Mouse (Mus musculus): ENCODE measurements around the gene Eya2. TPM values are rescaled to one million over a fixed set of nuclear protein-coding genes. Genes with fewer than 3 reads are reported as not detected.

Eya2 gene
- total and polyA plus RNA-seq, 2 experiments, result 0.28 to 0.78 TPM

GRCm38 (mm10) chr2:165554066-165554465, 40.8 kb upstream of the Eya2 start:
- Histone ChIP-seq H3K4me3 (ENCODE audit: insufficient read depth, low read depth, low read length) (no peak overlapping the region), H3K9ac (ENCODE audit: low read depth, low read length) (no peak overlapping the region), H3K36me3 (ENCODE audit: control insufficient read depth, insufficient read depth, low read length) (no peaks in the 10 kb centered on the region), H3K27ac (replicated peaks; ENCODE audit: insufficient read depth, low read depth, low read length) (no peak overlapping the region), H3K4me1 (ENCODE audit: control insufficient read depth, insufficient read depth, low read length) (no peaks in the 10 kb centered on the region), H3K27me3 (ENCODE audit: control insufficient read depth, insufficient read depth, low read length) (no peaks in the 10 kb centered on the region), H3K79me2 (ENCODE audit: control insufficient read depth, insufficient read depth, low read length) (no peaks in the 10 kb centered on the region)
- TF ChIP-seq CTCF (IDR thresholded peaks at IDR 0.05; ENCODE audit: low read depth, low read length) (no peak), POLR2A (IDR thresholded peaks at IDR 0.05; ENCODE audit: extremely low read depth, insufficient read depth, low read length) (no peak)
- WGBS, result 77% methylated on average over 9 of the region's 9 CpGs
- DNase-seq (ENCODE audit: extremely low read depth, low read depth, low spot score), result no peak

GRCm38 (mm10) chr2:165557278-165557677, 37.6 kb upstream of the Eya2 start:
- Histone ChIP-seq H3K36me3 (ENCODE audit: control insufficient read depth, insufficient read depth, low read length) (no peaks in the 10 kb centered on the region), H3K27ac (replicated peaks; ENCODE audit: insufficient read depth, low read depth, low read length) (no peak overlapping the region), H3K79me2 (ENCODE audit: control insufficient read depth, insufficient read depth, low read length) (no peaks in the 10 kb centered on the region), H3K27me3 (ENCODE audit: control insufficient read depth, insufficient read depth, low read length) (no peaks in the 10 kb centered on the region), H3K9ac (ENCODE audit: low read depth, low read length) (no peak overlapping the region), H3K4me1 (ENCODE audit: control insufficient read depth, insufficient read depth, low read length) (peaks cover 5% of the 10 kb centered on the region; the same call in 1 of the 2 replicates), H3K4me3 (ENCODE audit: insufficient read depth, low read depth, low read length) (no peak overlapping the region)
- WGBS, result 93% methylated on average over 7 of the region's 7 CpGs
- DNase-seq (ENCODE audit: extremely low read depth, low read depth, low spot score), result no peak
- TF ChIP-seq POLR2A (IDR thresholded peaks at IDR 0.05; ENCODE audit: extremely low read depth, insufficient read depth, low read length) (no peak), CTCF (IDR thresholded peaks at IDR 0.05; ENCODE audit: low read depth, low read length) (no peak)

- no peaks in the 10 kb centered on the region for H3K27me3 ChIP-seq (ENCODE audit: control insufficient read depth, insufficient read depth, low read length)
- H3K4me3 ChIP-seq (ENCODE audit: insufficient read depth, low read depth, low read length), result no peak overlapping the region
- H3K27ac ChIP-seq (replicated peaks; ENCODE audit: insufficient read depth, low read depth, low read length), result no peak overlapping the region
- DNase-seq (ENCODE audit: extremely low read depth, low read depth, low spot score), result peak; percentile 75
- no peaks in the 10 kb centered on the region for H3K79me2 ChIP-seq (ENCODE audit: control insufficient read depth, insufficient read depth, low read length)
- H3K9ac ChIP-seq (ENCODE audit: low read depth, low read length), result no peak overlapping the region
- no peak for TF ChIP-seq CTCF (IDR thresholded peaks at IDR 0.05; ENCODE audit: low read depth, low read length)
- TF ChIP-seq POLR2A (IDR thresholded peaks at IDR 0.05; ENCODE audit: extremely low read depth, insufficient read depth, low read length), result no peak
- 18% methylated on average over 11 of the region's 11 CpGs for WGBS
- peaks cover 11% of the 10 kb centered on the region for H3K4me1 ChIP-seq (ENCODE audit: control insufficient read depth, insufficient read depth, low read length)
- H3K36me3 ChIP-seq (ENCODE audit: control insufficient read depth, insufficient read depth, low read length), result no peaks in the 10 kb centered on the region
Observed at GRCm38 (mm10) chr2:165558916-165559315, 35.9 kb upstream of the Eya2 start.

DNA sequence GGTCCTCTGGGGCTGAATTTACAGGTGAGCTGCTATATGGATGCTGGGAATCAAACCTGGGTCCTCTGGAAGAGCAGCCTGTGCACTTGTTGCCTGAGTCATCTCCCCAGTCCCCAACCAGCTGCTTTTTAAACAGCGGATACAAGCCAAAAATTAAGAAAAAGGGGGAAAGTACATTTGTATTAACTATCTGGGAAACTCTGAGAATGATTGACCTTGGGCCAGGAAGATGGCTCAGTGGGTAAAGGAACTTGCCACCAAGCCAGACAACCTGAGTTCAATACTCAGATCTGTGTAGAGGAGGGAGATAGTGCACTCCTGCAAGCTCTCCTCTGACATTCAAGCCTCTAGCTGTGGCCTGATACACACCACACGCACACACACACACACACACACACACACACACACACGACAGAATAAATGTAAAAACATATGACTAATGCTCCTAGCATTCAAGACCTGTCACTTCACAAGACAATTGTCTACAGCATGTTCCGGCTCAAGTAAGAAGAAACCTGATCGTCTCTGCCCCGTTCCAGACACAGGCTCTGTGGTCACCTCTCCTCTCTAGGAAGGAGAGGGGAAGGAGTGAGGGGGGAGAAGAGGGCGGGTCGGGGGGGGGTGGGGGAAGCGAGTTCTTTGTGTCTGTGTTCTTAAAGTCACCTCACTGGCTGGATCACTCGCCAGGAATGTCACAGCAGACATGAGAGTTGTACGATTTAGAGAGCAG, 35.2 kb upstream of the Eya2 start:
- H3K9ac ChIP-seq (ENCODE audit: low read depth, low read length), result no peak overlapping the region

GRCm38 (mm10) chr2:165561861-165562260, 33.0 kb upstream of the Eya2 start:
- Histone ChIP-seq H3K4me1 (ENCODE audit: control insufficient read depth, insufficient read depth, low read length) (peaks cover 12% of the 10 kb centered on the region), H3K27ac (replicated peaks; ENCODE audit: insufficient read depth, low read depth, low read length) (no peak overlapping the region), H3K4me3 (ENCODE audit: insufficient read depth, low read depth, low read length) (no peak overlapping the region), H3K9ac (ENCODE audit: low read depth, low read length) (no peak overlapping the region), H3K36me3 (ENCODE audit: control insufficient read depth, insufficient read depth, low read length) (no peaks in the 10 kb centered on the region), H3K79me2 (ENCODE audit: control insufficient read depth, insufficient read depth, low read length) (no peaks in the 10 kb centered on the region), H3K27me3 (ENCODE audit: control insufficient read depth, insufficient read depth, low read length) (no peaks in the 10 kb centered on the region)
- 87% methylated on average over 6 of the region's 6 CpGs for WGBS
- no peak for DNase-seq (ENCODE audit: extremely low read depth, low read depth, low spot score)
- no peak for TF ChIP-seq POLR2A (IDR thresholded peaks at IDR 0.05; ENCODE audit: extremely low read depth, insufficient read depth, low read length)
- TF ChIP-seq CTCF (IDR thresholded peaks at IDR 0.05; ENCODE audit: low read depth, low read length), result no peak

More for the DNA sequence above, 35.2 kb upstream of the Eya2 start:
- H3K27ac ChIP-seq (replicated peaks; ENCODE audit: insufficient read depth, low read depth, low read length), result no peak overlapping the region
- no peak overlapping the region for H3K4me3 ChIP-seq (ENCODE audit: insufficient read depth, low read depth, low read length)
- H3K27me3 ChIP-seq (ENCODE audit: control insufficient read depth, insufficient read depth, low read length), result no peaks in the 10 kb centered on the region
- no peak for DNase-seq (ENCODE audit: extremely low read depth, low read depth, low spot score)
- no peaks in the 10 kb centered on the region for H3K79me2 ChIP-seq (ENCODE audit: control insufficient read depth, insufficient read depth, low read length)
- WGBS, result 57% methylated on average over 11 of the region's 11 CpGs
- H3K4me1 ChIP-seq (ENCODE audit: control insufficient read depth, insufficient read depth, low read length), result peaks cover 12% of the 10 kb centered on the region
- H3K36me3 ChIP-seq (ENCODE audit: control insufficient read depth, insufficient read depth, low read length), result no peaks in the 10 kb centered on the region
- TF ChIP-seq CTCF (IDR thresholded peaks at IDR 0.05; ENCODE audit: low read depth, low read length) (no peak), POLR2A (IDR thresholded peaks at IDR 0.05; ENCODE audit: extremely low read depth, insufficient read depth, low read length) (no peak)

Measured in liver, adult 2 months (tissue).